Mouse (Mus musculus) stomach, postnatal 0 days (tissue): ENCODE measurements at regions not wholly inside any gene's neighbourhood (a gene's known extent, or its start where the extent isn't known, plus 50 kb on each side); places are given as distances from the start of the nearest gene placed in this dataset.

Experiments used
- ATAC-seq: fragments of 200-750 bp; cut with Nextera tagmentation; 2 replicates; pipeline ENCODE4 v1.8.0; 2017; ENCODE audit not compliant: low FRiP score, low TSS enrichment
- DNase-seq: peaks from one replicate; pipeline ENCODE4 v3.0.0-alpha.2; 2016; ENCODE audit warnings: low spot score
- H3K27ac ChIP-seq: fragments of 300-500 bp; sonication (generic); replicated peaks from 2 replicates; pipeline ENCODE4 v1.5.1; 2014; ENCODE audit warnings: mild to moderate bottlenecking, control low read depth
- H3K27me3 ChIP-seq: fragments of 300-500 bp; sonication (generic); 2 replicates; pipeline ENCODE4 v1.6.1; 2014; ENCODE audit warnings: low read length; ENCODE audit not compliant: control insufficient read depth, insufficient read depth
- H3K36me3 ChIP-seq: fragments of 300-500 bp; sonication (generic); 2 replicates; pipeline ENCODE4 v1.6.1; 2014; ENCODE audit warnings: low read length, mixed read lengths; ENCODE audit not compliant: control insufficient read depth, insufficient read depth
- H3K4me1 ChIP-seq: fragments of 300-500 bp; sonication (generic); replicated peaks from 2 replicates; pipeline ENCODE4 v1.6.1; 2014; ENCODE audit warnings: antibody characterized with exemption; ENCODE audit not compliant: control insufficient read depth, insufficient read depth
- H3K4me2 ChIP-seq: fragments of 300-500 bp; sonication (generic); replicated peaks from 2 replicates; pipeline ENCODE4 v1.6.1; 2014; ENCODE audit warnings: low read depth, mild to moderate bottlenecking, control low read depth, moderate library complexity
- H3K4me3 ChIP-seq: fragments of 300-500 bp; sonication (generic); 2 replicates; pipeline ENCODE4 v1.5.1; 2014; ENCODE audit warnings: low read depth, low read length, control low read depth
- H3K9ac ChIP-seq: fragments of 300-500 bp; sonication (generic); 2 replicates; pipeline ENCODE4 v1.6.1; 2014; ENCODE audit warnings: mild to moderate bottlenecking, low read length, control low read depth, mixed read lengths
- H3K9me3 ChIP-seq: fragments of 300-500 bp; sonication (generic); 2 replicates; pipeline ENCODE4 v1.6.1; 2016; ENCODE audit warnings: low read length; ENCODE audit not compliant: control insufficient read depth
- CTCF ChIP-seq: IDR thresholded peaks from 2 replicates; pipeline ENCODE4 v1.5.1; 2016; ENCODE audit warnings: antibody characterized with exemption, low read depth, mild to moderate bottlenecking, moderate library complexity
- EP300 ChIP-seq: optimal IDR thresholded peaks from 2 replicates; pipeline ENCODE3; 2016; ENCODE audit warnings: antibody characterized with exemption
- WGBS: fragments of 180-500 bp; shearing (Covaris S2); extraction: QIAGEN DNeasy Blood & Tissue Kit; methylation state at CpG from one replicate; pipeline ENCODE4 v1.1.7; 2014; 5-methylcytosine and 5-hydroxymethylcytosine counted together

GRCm38 (mm10) chr5:43137777-43138176 is 95.2 kb upstream of the Cpeb2 start:
- no peak overlapping the region for H3K27ac ChIP-seq
- no peak overlapping the region for H3K4me2 ChIP-seq
- no peak overlapping the region for H3K9ac ChIP-seq
- H3K4me1 ChIP-seq: no peaks in the 10 kb centered on the region
- 50% methylated on average over 5 of the region's 5 CpGs for WGBS
- no peaks in the 10 kb centered on the region for H3K36me3 ChIP-seq
- ATAC-seq: no peak
- DNase-seq: no peak
- TF ChIP-seq CTCF: no peak
- no peak for TF ChIP-seq EP300
- no peak overlapping the region for H3K4me3 ChIP-seq
- no peaks in the 10 kb centered on the region for H3K27me3 ChIP-seq
- no peaks in the 10 kb centered on the region for H3K9me3 ChIP-seq

- Histone ChIP-seq H3K27ac (no peak overlapping the region), H3K36me3 (no peaks in the 10 kb centered on the region), H3K4me1 (no peaks in the 10 kb centered on the region), H3K9ac (no peak overlapping the region), H3K4me3 (no peak overlapping the region), H3K4me2 (no peak overlapping the region), H3K9me3 (no peaks in the 10 kb centered on the region), H3K27me3 (no peaks in the 10 kb centered on the region)
- 83% methylated on average over 4 of the region's 4 CpGs for WGBS
- no peak for TF ChIP-seq EP300
- TF ChIP-seq CTCF: no peak
- DNase-seq: no peak
- no peak for ATAC-seq
These were observed 94.0 kb upstream of the Cpeb2 start for GRCm38 (mm10) chr5:43138931-43139486.

GRCm38 (mm10) chr5:43139813-43140212 is 93.2 kb upstream of the Cpeb2 start:
- TF ChIP-seq CTCF (no peak), EP300 (no peak)
- 76% methylated on average over 1 of the region's 1 CpGs for WGBS
- no peaks in the 10 kb centered on the region for H3K4me1 ChIP-seq
- H3K9me3 ChIP-seq: no peaks in the 10 kb centered on the region
- DNase-seq (no peak), ATAC-seq (no peak)
- no peak overlapping the region for H3K4me3 ChIP-seq
- H3K4me2 ChIP-seq: no peak overlapping the region
- H3K27me3 ChIP-seq: no peaks in the 10 kb centered on the region
- H3K36me3 ChIP-seq: no peaks in the 10 kb centered on the region
- no peak overlapping the region for H3K9ac ChIP-seq
- H3K27ac ChIP-seq: no peak overlapping the region

GRCm38 (mm10) chr5:43145939-43146338 is 87.0 kb upstream of the Cpeb2 start:
- Histone ChIP-seq H3K4me1 (no peaks in the 10 kb centered on the region), H3K4me3 (no peak overlapping the region), H3K9me3 (no peaks in the 10 kb centered on the region), H3K27ac (no peak overlapping the region), H3K27me3 (no peaks in the 10 kb centered on the region), H3K9ac (no peak overlapping the region), H3K4me2 (no peak overlapping the region), H3K36me3 (no peaks in the 10 kb centered on the region)
- DNase-seq (no peak), ATAC-seq (no peak)
- TF ChIP-seq EP300: no peak
- 71% methylated on average over 6 of the region's 6 CpGs for WGBS

- Histone ChIP-seq H3K27ac (no peak overlapping the region), H3K4me3 (no peak overlapping the region), H3K27me3 (no peaks in the 10 kb centered on the region), H3K4me2 (no peak overlapping the region), H3K9me3 (no peaks in the 10 kb centered on the region), H3K9ac (no peak overlapping the region), H3K4me1 (no peaks in the 10 kb centered on the region), H3K36me3 (no peaks in the 10 kb centered on the region)
- TF ChIP-seq EP300: no peak
- no peak for TF ChIP-seq CTCF
- ATAC-seq (no peak), DNase-seq (no peak)
- 91% methylated on average over 2 of the region's 2 CpGs for WGBS
These were observed 86.0 kb upstream of the Cpeb2 start for GRCm38 (mm10) chr5:43146928-43147327.

GRCm38 (mm10) chr5:43148486-43148885 is 84.5 kb upstream of the Cpeb2 start:
- WGBS: 31% methylated on average over 9 of the region's 9 CpGs
- Histone ChIP-seq H3K4me1 (no peaks in the 10 kb centered on the region), H3K4me2 (no peak overlapping the region), H3K9ac (no peak overlapping the region), H3K9me3 (no peaks in the 10 kb centered on the region), H3K36me3 (no peaks in the 10 kb centered on the region), H3K4me3 (no peak overlapping the region), H3K27me3 (no peaks in the 10 kb centered on the region), H3K27ac (no peak overlapping the region)
- TF ChIP-seq EP300 (no peak), CTCF (no peak)
- DNase-seq (no peak), ATAC-seq (peak; percentile 47; the same call in 1 of the 2 replicates)
